Mouse (Mus musculus): ENCODE data around the gene Zfp92. TPM values are rescaled to one million over a fixed set of nuclear protein-coding genes. Genes with fewer than 3 reads are reported as not detected.
"Not testable (repeated sequence)": the region's sequence is repeated elsewhere in the genome, so short reads cannot be mapped to it uniquely, and the experiment has no call there.

The Zfp92 gene
- polyA plus RNA-seq (2015; fragmentation: Nextera tagmentation; extraction: Ambion mirVana), result 0.21 and 0.40 TPM in 2 replicates

DNA sequence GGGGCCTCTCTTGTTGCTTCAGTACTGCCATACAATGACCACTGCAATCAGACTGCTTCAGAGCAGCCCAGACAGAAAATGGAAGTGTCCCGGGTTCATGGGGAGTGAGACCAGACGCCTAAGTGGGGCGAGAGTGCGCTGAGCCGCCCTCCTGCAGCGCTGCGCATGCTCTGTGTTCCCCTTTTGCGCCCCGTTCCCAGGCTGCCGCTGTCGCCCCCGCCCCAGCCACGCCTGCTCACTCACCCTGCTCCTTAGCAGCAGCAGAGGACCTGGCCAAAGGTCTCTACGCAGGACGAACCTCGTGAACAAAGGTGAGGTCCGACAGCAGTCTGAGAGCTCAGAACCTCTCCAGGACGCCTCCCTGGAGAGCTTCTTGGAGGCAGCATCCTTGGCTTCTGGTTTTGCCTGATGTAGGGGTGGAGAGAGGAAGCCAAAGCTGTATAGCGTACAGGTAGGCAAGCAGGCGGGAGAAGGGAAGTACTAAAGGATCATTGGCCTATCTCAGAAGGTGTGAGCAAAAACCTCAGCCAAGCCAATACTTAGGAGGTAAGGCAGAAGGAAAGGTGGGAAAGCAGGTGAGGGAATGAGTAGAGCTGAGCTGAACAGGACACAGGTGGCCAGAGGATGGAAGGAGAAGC, at the start of gene Zfp92:
Zfp92 (plus strand) TSS at position 217 of the 638 bp plus-strand sequence.
- Histone ChIP-seq H3K36me3 (no peaks in the 10 kb centered on the region), H3K4me1 (no peaks in the 10 kb centered on the region), H3K27me3 (replicated peaks) (no peaks in the 10 kb centered on the region), H3K4me2 (peak within 1 kb of the TSS; percentile 50), H3K4me3 (replicated peaks) (peak within 1 kb of the TSS; percentile 28), H3K27ac (no peak within 1 kb of the TSS), H3K9ac (no peak within 1 kb of the TSS), H3K9me3 (no peaks in the 10 kb centered on the region)
- WGBS, result 17% methylated on average over 18 of the region's 20 CpGs
- ATAC-seq (ENCODE audit: insufficient read depth, low FRiP score, low read depth), result no peak

DNA sequence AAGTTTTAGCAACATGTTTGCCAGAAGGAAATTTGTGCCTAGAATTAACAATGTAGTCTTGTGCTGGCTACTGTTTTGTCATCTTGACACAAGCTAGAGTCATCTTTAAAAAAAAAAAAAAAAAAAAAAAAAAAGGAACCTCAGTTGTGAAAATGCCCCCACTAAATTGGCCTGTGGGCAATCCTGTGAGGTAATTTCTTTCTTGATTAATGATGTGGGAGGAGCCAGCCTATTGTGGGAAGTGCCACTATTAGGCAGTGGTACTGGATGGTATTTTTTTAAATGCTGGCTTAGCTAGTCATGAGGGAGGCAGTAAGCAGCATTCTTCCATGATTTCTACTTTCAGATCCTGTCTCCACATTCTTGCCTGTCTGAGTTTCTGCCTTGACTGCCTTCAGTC, 47.6 kb upstream of the Zfp92 start:
- no peaks in the 10 kb centered on the region for H3K4me1 ChIP-seq
- no peak for ATAC-seq (ENCODE audit: insufficient read depth, low FRiP score, low read depth)
- no peak overlapping the region for H3K4me3 ChIP-seq (replicated peaks)
- H3K9ac ChIP-seq, result no peak overlapping the region
- no peak overlapping the region for H3K27ac ChIP-seq
- no peaks in the 10 kb centered on the region for H3K9me3 ChIP-seq
- no peaks in the 10 kb centered on the region for H3K27me3 ChIP-seq (replicated peaks)
- H3K4me2 ChIP-seq, result no peak overlapping the region
- no peaks in the 10 kb centered on the region for H3K36me3 ChIP-seq

DNA sequence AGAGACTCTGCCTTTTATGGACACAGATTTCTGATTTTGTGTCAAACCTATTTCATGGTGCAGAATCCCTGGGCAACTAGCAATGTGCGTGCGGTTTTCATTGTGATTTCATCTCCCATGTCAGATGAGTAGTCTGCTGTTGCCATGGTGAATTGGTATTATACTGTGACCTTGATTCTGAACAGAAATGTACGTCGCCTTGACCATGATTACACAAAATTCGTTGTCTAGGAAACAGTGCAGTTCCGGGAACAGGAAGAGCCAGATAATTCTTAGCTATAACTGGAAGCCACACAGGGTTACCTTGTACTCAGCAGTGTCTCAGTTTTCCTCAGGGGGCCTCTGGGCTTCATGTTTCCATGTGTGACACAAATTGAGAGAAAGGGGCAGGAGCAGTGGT, 26.5 kb upstream of the Zfp92 start:
- no peak for ATAC-seq (ENCODE audit: insufficient read depth, low FRiP score, low read depth)
- WGBS, result 70% methylated on average over 6 of the region's 6 CpGs
- H3K27ac ChIP-seq, result no peak overlapping the region
- no peaks in the 10 kb centered on the region for H3K9me3 ChIP-seq
- H3K9ac ChIP-seq, result no peak overlapping the region
- H3K27me3 ChIP-seq (replicated peaks), result no peaks in the 10 kb centered on the region
- H3K4me3 ChIP-seq (replicated peaks), result no peak overlapping the region
- H3K36me3 ChIP-seq, result no peaks in the 10 kb centered on the region
- no peak overlapping the region for H3K4me2 ChIP-seq
- no peaks in the 10 kb centered on the region for H3K4me1 ChIP-seq

DNA sequence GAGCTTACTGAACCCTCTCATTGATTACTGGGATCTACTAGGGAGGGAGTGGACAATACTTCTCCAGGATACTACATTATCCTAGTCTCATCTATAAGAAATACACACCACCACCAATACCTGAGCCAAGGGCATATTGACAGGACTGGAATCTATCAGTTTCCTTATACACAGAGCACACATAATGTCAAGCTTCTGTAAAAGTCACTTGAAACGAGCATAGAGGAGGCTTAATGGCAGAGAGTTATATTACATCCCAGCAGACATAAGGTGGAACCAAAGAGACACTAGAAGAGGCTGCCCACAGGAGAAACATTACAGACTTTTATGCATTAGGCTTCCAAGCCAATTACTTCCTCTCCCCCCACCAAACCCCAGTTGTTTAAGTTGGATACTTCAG, 26.0 kb upstream of the Zfp92 start:
- Histone ChIP-seq H3K4me1 (no peaks in the 10 kb centered on the region), H3K36me3 (no peaks in the 10 kb centered on the region), H3K9me3 (no peaks in the 10 kb centered on the region), H3K9ac (no peak overlapping the region), H3K27me3 (replicated peaks) (no peaks in the 10 kb centered on the region), H3K4me2 (no peak overlapping the region), H3K4me3 (replicated peaks) (no peak overlapping the region), H3K27ac (no peak overlapping the region)
- 10% methylated on average over 1 of the region's 1 CpGs for WGBS
- no peak for ATAC-seq (ENCODE audit: insufficient read depth, low FRiP score, low read depth)

DNA sequence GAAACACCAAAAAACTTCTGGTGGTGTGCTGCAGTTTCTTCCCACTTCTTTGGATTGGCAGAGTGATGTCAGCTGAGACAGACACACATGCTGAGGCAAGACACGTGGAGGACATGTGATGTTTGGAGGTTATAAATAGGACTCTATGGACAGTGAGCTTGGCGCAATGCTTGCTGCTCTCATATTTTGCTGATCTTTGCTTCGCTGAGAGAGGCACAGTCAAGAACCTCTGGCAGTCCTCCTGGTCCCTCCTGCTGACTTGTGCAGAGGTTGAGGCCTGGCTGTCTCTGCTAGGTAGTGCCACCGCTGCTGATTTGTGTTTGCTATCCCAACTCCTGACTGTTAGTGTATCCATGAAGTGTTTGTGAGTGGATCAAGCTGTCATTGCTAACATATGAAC, 19.4 kb upstream of the Zfp92 start:
- no peak overlapping the region for H3K4me3 ChIP-seq (replicated peaks)
- no peak overlapping the region for H3K4me2 ChIP-seq
- no peak for ATAC-seq (ENCODE audit: insufficient read depth, low FRiP score, low read depth)
- 90% methylated on average over 4 of the region's 4 CpGs for WGBS
- H3K9ac ChIP-seq, result no peak overlapping the region
- H3K27me3 ChIP-seq (replicated peaks), result no peaks in the 10 kb centered on the region
- no peaks in the 10 kb centered on the region for H3K9me3 ChIP-seq
- H3K4me1 ChIP-seq, result no peaks in the 10 kb centered on the region
- no peak overlapping the region for H3K27ac ChIP-seq
- no peaks in the 10 kb centered on the region for H3K36me3 ChIP-seq

DNA sequence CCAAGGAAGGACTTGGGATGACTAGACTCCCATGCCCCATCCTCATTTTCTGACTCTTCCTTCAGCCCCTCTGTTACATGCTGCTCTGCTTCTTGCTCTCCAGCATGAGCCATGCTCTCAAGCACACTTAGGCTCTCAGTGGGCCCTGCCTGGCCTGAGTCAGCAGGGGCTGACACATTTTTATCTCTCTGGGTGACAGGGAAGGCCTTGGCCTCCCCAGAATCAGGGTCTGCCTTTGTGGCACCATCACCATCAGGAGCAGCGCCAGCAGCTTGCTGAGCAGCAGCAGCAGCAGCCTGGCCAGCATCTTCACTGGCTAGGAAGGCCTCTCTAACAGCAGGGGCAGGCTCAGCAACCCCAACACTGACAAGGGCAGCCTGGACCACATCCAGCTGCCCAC, 14.4 kb upstream of the Zfp92 start:
- Histone ChIP-seq H3K9me3 (no peaks in the 10 kb centered on the region), H3K27me3 (replicated peaks) (no peaks in the 10 kb centered on the region), H3K36me3 (no peaks in the 10 kb centered on the region), H3K4me2 (no peak overlapping the region), H3K27ac (no peak overlapping the region), H3K4me3 (replicated peaks) (no peak overlapping the region), H3K9ac (no peak overlapping the region), H3K4me1 (no peaks in the 10 kb centered on the region)
- no peak for ATAC-seq (ENCODE audit: insufficient read depth, low FRiP score, low read depth)
- 95% methylated on average over 1 of the region's 1 CpGs for WGBS

DNA sequence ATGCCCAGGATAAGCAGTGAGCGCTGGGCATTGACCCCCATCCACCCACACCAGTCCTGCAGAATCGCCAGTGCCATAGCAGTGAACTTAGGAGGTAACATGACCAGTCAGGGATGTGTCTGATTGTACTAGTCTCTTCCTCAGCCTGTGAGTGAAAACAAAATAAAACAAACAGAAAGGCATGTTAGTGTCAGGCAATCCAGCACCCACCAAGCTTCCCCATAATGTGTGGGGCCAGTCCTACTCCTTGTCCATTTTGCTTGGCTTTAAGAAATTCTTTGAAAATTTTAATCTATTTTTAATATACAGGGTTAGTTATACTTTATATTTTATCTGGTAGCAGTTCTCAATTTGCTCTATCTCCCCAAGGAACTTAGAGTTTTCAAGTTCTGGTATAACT, 12.3 kb upstream of the Zfp92 start, which contains the start of gene Gm18336:
Gm18336 (minus strand) TSS at position 101 of the 400 bp plus-strand sequence.
- H3K4me3 ChIP-seq (replicated peaks); H3K9me3 ChIP-seq; H3K4me1 ChIP-seq; H3K27ac ChIP-seq; H3K9ac ChIP-seq; ATAC-seq (ENCODE audit: insufficient read depth, low FRiP score, low read depth); H3K36me3 ChIP-seq; H3K4me2 ChIP-seq; H3K27me3 ChIP-seq (replicated peaks): not testable (repeated sequence)
- WGBS, result 63% methylated on average over 2 of the region's 2 CpGs

DNA sequence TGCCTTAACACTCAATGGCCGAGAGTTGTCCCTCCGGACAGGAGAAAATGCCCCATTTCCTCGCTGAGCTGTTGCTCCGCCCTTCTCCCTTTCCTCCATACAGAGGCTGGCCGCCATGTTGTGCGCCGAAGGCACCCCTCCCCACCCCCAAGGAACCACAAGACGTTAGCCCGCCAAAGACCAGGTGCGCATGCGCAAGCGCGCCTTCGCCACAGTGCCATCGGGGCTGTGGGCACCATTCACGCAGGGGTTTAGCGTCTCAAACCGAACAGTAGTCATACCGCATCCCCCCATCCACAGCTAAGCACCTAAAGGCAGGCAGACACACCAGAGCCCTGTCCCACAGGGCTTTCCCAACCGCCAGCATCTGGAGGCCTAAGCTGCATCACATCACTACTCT, 9.9 kb upstream of the Zfp92 start:
- H3K4me3 ChIP-seq (replicated peaks), result no peak overlapping the region
- no peaks in the 10 kb centered on the region for H3K4me1 ChIP-seq
- H3K27me3 ChIP-seq (replicated peaks), result no peaks in the 10 kb centered on the region
- WGBS, result 89% methylated on average over 20 of the region's 20 CpGs
- H3K27ac ChIP-seq, result no peak overlapping the region
- H3K9ac ChIP-seq, result no peak overlapping the region
- no peak for ATAC-seq (ENCODE audit: insufficient read depth, low FRiP score, low read depth)
- H3K9me3 ChIP-seq, result no peaks in the 10 kb centered on the region
- no peaks in the 10 kb centered on the region for H3K36me3 ChIP-seq
- H3K4me2 ChIP-seq, result no peak overlapping the region

DNA sequence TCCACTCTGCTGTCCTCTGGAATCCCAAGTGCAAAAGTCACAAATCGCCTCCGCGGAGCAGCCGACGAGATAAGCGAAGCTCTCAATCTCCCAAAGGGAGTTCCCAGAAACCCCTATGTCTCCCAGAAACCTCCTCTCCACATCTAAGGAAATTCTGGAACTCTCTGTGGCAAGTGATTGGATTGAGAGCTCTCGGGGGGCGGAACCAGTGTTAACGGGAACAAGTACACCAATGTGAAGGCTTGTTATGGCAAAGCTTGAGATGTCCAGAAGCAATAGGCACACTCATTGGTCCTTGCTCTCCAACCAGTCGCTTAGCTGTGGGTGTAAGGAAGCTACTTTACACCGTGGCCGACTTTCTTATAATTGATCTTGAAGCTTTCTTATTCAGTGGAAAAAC, 9.3 kb upstream of the Zfp92 start:
- ATAC-seq (ENCODE audit: insufficient read depth, low FRiP score, low read depth), result no peak
- 89% methylated on average over 12 of the region's 12 CpGs for WGBS

DNA sequence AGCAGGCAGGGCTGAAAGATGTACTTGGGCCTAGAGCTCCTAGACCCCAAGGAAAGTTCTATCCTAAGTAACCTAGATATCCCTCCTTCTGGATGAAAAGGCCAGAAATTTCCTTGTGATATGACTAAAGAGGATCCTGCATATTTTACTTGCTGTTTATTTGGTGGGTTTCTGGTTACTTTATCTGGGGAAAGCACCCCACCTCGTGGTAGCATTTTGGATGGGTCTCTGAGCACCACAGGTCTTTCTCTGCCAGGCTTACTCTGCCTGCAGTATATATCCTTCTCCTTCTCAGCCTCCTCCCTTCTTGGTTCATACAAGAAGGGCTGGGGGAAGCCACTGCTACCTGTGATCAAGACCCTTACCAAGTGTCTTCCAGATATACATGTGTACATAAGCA, 1.9 kb downstream of the Zfp92 start:
- H3K27me3 ChIP-seq (replicated peaks), result no peaks in the 10 kb centered on the region
- ATAC-seq (ENCODE audit: insufficient read depth, low FRiP score, low read depth), result no peak
- H3K4me1 ChIP-seq, result no peaks in the 10 kb centered on the region
- H3K4me3 ChIP-seq (replicated peaks), result no peak overlapping the region
- WGBS, result 43% methylated on average over 1 of the region's 1 CpGs
- H3K9ac ChIP-seq, result no peak overlapping the region
- no peaks in the 10 kb centered on the region for H3K36me3 ChIP-seq
- H3K4me2 ChIP-seq, result no peak overlapping the region
- no peaks in the 10 kb centered on the region for H3K9me3 ChIP-seq
- H3K27ac ChIP-seq, result no peak overlapping the region

More for the DNA sequence above, 9.3 kb upstream of the Zfp92 start:
- Histone ChIP-seq H3K4me3 (replicated peaks) (no peak overlapping the region), H3K4me1 (no peaks in the 10 kb centered on the region), H3K27ac (no peak overlapping the region), H3K27me3 (replicated peaks) (no peaks in the 10 kb centered on the region), H3K4me2 (no peak overlapping the region), H3K36me3 (no peaks in the 10 kb centered on the region), H3K9ac (no peak overlapping the region), H3K9me3 (no peaks in the 10 kb centered on the region)

DNA sequence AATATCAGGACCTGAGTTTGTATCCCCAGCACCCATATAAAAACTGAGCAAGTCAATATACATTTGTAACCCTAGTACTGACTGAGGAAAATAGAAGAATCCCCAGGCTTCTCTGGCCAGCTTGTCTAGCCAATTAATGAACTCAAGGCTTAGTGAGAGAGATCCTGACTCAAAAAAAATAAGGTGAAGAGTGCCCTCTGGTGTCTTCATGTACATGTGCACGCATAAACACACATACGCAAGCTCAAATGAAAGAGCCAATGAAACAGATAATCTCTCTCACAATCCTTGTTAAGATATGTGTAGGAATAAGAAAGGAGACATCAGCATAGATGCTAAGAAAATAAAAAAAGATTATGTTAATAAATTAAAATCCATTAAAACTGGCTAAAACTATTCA, 19.1 kb downstream of the Zfp92 start:
- WGBS, result 71% methylated on average over 2 of the region's 2 CpGs
- no peak overlapping the region for H3K27ac ChIP-seq
- ATAC-seq (ENCODE audit: insufficient read depth, low FRiP score, low read depth), result no peak
- no peak overlapping the region for H3K4me2 ChIP-seq
- H3K4me3 ChIP-seq (replicated peaks), result no peak overlapping the region
- H3K36me3 ChIP-seq, result no peaks in the 10 kb centered on the region
- no peak overlapping the region for H3K9ac ChIP-seq
- no peaks in the 10 kb centered on the region for H3K9me3 ChIP-seq
- H3K4me1 ChIP-seq, result no peaks in the 10 kb centered on the region
- H3K27me3 ChIP-seq (replicated peaks), result no peaks in the 10 kb centered on the region

DNA sequence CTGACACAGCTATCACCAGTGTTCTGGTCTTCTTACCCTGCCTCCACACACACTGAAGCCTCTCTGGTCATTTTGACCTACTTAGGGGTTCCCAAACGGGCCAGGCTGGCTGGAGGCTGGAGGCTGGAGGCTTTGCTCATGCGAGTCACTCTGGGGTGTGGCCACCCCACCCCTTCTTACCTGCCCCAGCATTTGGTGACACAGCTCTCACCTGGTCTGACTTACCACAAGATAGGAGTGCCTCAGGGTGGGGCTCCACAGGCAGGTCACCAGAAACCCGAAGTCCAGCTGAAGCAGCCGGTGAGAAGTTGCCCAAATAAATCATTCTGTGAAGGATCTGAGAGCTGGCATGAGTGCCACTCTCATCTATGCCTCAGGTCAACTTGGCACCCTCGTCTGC, 22.0 kb downstream of the Zfp92 start:
- 60% methylated on average over 5 of the region's 5 CpGs for WGBS
- H3K27me3 ChIP-seq (replicated peaks), result no peaks in the 10 kb centered on the region
- H3K4me1 ChIP-seq, result no peaks in the 10 kb centered on the region
- H3K27ac ChIP-seq, result no peak overlapping the region
- H3K9ac ChIP-seq, result no peak overlapping the region
- H3K36me3 ChIP-seq, result no peaks in the 10 kb centered on the region
- no peak for ATAC-seq (ENCODE audit: insufficient read depth, low FRiP score, low read depth)
- no peak overlapping the region for H3K4me3 ChIP-seq (replicated peaks)
- no peaks in the 10 kb centered on the region for H3K9me3 ChIP-seq
- H3K4me2 ChIP-seq, result no peak overlapping the region

DNA sequence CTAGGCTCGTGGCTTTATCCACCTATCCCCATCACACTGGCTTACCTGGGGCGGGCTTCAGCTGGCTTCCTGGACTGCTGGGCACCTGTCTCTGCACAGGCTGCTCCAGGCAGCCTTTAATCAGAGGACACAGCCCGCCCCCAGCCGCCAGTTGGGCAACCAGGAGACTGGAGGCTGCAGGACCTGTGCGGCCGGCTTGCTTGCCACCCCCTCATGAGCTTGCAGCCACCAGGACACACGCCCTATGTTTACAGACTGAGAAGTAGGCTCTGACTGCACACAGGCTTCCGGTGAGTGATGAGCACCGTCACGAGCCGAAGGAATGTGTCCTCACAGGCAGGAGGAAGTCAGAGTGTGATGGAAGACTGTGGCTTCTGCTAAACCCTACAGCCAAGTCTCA, 24.4 kb downstream of the Zfp92 start, which contains the start of gene Trex2:
Trex2 (minus strand) TSS at position 93 of the 400 bp plus-strand sequence.
- Histone ChIP-seq H3K27ac (no peak within 1 kb of the TSS), H3K9ac (no peak within 1 kb of the TSS), H3K4me3 (replicated peaks) (no peak within 1 kb of the TSS), H3K27me3 (replicated peaks) (no peaks in the 10 kb centered on the region), H3K4me1 (no peaks in the 10 kb centered on the region), H3K36me3 (no peaks in the 10 kb centered on the region), H3K4me2 (no peak within 1 kb of the TSS), H3K9me3 (no peaks in the 10 kb centered on the region)
- WGBS, result 55% methylated on average over 11 of the region's 11 CpGs
- ATAC-seq (ENCODE audit: insufficient read depth, low FRiP score, low read depth), result peak; percentile 43; the same call in 1 of the 2 replicates
